Mouse (Mus musculus): ENCODE results near the gene Tmem115. TPM values are rescaled to one million over a fixed set of nuclear protein-coding genes. Genes with fewer than 3 reads are reported as not detected.

Gene Tmem115
- polyA plus RNA-seq, 1 experiment = 10.7 TPM

DNA sequence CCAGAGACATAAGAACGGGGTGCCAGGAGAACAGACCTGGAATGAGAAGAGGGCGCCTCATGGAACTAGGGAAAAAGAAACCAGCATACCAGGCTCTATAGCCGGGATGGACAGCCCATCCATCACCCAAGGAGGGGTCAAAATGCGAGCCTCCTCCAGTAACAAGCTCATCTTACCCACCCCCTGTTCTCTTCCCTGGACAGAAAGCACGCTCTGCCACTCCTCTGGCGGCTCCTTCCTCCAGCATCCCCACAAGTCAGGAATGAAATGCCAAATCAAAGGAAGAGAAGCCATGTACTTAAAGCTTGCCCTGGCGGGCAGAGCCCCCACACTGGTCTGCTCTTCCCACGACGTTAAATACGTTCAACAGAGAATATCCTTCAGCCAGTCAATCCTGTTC lies 7.3 kb downstream of the Tmem115 start:
- H3K27me3 ChIP-seq (ENCODE audit: control insufficient read depth, insufficient read depth, low read length, poor library complexity, severe bottlenecking) = no peaks in the 10 kb centered on the region
- no peaks in the 10 kb centered on the region for H3K9me3 ChIP-seq (replicated peaks; ENCODE audit: control insufficient read depth, insufficient read depth, low read length, poor library complexity, severe bottlenecking)
- H3K27ac ChIP-seq (ENCODE audit: insufficient read depth, low read length) = no peak overlapping the region
- no peaks in the 10 kb centered on the region for H3K4me1 ChIP-seq (ENCODE audit: control insufficient read depth, insufficient read depth, low read length)
- H3K9ac ChIP-seq (ENCODE audit: low read depth, poor library complexity, severe bottlenecking) = no peak overlapping the region
- TF ChIP-seq CTCF (IDR thresholded peaks at IDR 0.05; ENCODE audit: low read depth, low read length) (no peak), POLR2A (IDR thresholded peaks at IDR 0.05; ENCODE audit: insufficient read depth, low read length) (no peak), EP300 (IDR thresholded peaks at IDR 0.05; ENCODE audit: insufficient read depth, low read depth, low read length) (no peak)
- H3K4me3 ChIP-seq (ENCODE audit: low read depth, low read length) = peak overlapping the region; percentile 98
- H3K36me3 ChIP-seq (ENCODE audit: control insufficient read depth, insufficient read depth, low read length, poor library complexity, severe bottlenecking) = peaks cover 10% of the 10 kb centered on the region

DNA sequence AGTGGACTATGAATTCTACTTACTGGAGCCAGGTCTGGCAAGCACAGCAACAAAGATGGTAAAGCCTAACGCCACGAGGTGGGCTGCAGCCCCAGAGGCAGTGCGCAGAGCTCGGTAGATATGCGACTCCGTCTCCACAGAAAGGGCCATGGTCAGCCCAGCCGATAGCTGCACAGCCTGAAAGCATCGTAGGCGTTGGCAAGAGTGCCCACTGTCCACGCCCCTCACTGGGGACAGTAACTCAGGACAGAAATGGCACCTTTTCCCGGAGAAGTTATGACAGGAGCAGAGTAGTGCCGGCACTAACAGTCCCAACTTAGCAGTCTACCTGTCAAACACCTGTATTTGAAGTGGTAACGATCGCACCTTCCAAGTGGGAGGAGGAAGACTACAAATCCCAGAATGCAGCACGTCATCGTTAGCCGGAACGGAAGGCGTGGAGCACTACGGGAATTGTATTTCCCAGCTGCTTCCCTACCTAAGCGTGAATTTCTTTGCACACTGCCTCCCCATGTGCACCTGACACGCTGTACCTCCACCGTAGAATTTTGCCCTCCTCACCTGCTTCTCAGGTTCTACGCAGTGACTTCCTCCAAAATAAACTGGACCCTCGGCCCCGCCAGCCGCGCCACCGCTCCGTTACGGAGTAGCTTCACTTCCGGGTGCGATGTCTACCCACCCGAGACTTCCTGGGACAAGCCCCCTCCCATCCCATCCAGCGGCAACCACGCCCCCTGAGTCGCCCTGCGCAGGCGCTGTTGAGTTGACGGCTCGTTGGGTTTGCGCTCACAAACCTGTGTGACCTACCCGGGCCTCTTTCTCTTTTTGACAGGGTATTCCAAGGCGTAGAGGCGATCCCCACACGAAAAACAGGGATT lies 8.0 kb downstream of the Tmem115 start, which contains the start of the genes Cyb561d2 and Nprl2:
TSS of gene Cyb561d2 (minus strand) at position 720 of the 878 bp plus-strand sequence.
TSS of gene Nprl2 (plus strand) at position 753 of the 878 bp plus-strand sequence.
- TF ChIP-seq EP300 (IDR thresholded peaks at IDR 0.05; ENCODE audit: insufficient read depth, low read depth, low read length) (no peak), CTCF (IDR thresholded peaks at IDR 0.05; ENCODE audit: low read depth, low read length) (no peak), POLR2A (IDR thresholded peaks at IDR 0.05; ENCODE audit: insufficient read depth, low read length) (no peak)
- Histone ChIP-seq H3K4me1 (ENCODE audit: control insufficient read depth, insufficient read depth, low read length) (no peaks in the 10 kb centered on the region), H3K9ac (ENCODE audit: low read depth, poor library complexity, severe bottlenecking) (peak within 1 kb of the TSS; percentile 60), H3K4me3 (ENCODE audit: low read depth, low read length) (peak within 1 kb of the TSS; percentile 98), H3K27ac (ENCODE audit: insufficient read depth, low read length) (no peak within 1 kb of the TSS), H3K27me3 (ENCODE audit: control insufficient read depth, insufficient read depth, low read length, poor library complexity, severe bottlenecking) (no peaks in the 10 kb centered on the region), H3K36me3 (ENCODE audit: control insufficient read depth, insufficient read depth, low read length, poor library complexity, severe bottlenecking) (peaks cover 10% of the 10 kb centered on the region), H3K9me3 (replicated peaks; ENCODE audit: control insufficient read depth, insufficient read depth, low read length, poor library complexity, severe bottlenecking) (no peaks in the 10 kb centered on the region)

DNA sequence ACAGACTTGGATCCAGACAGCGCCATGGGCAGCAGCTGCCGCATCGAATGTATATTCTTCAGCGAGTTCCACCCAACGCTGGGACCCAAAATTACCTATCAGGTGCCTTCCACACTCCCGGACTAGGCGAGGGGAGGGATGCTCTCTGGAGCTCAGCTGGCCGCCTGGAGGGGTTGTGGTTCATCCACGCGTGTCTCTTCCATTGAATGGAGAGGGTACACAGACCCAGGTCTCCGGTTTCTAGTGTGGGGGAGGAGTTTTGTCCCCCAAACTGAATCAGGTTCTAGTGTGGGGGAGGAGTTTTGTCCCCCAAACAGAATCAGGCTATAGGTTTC lies 8.6 kb downstream of the Tmem115 start:
- Histone ChIP-seq H3K9ac (ENCODE audit: low read depth, poor library complexity, severe bottlenecking) (peak overlapping the region; percentile 60), H3K27me3 (ENCODE audit: control insufficient read depth, insufficient read depth, low read length, poor library complexity, severe bottlenecking) (no peaks in the 10 kb centered on the region), H3K4me1 (ENCODE audit: control insufficient read depth, insufficient read depth, low read length) (no peaks in the 10 kb centered on the region), H3K4me3 (ENCODE audit: low read depth, low read length) (peak overlapping the region; percentile 98), H3K36me3 (ENCODE audit: control insufficient read depth, insufficient read depth, low read length, poor library complexity, severe bottlenecking) (peaks cover 10% of the 10 kb centered on the region), H3K27ac (ENCODE audit: insufficient read depth, low read length) (no peak overlapping the region), H3K9me3 (replicated peaks; ENCODE audit: control insufficient read depth, insufficient read depth, low read length, poor library complexity, severe bottlenecking) (no peaks in the 10 kb centered on the region)
- TF ChIP-seq EP300 (IDR thresholded peaks at IDR 0.05; ENCODE audit: insufficient read depth, low read depth, low read length) (no peak), POLR2A (IDR thresholded peaks at IDR 0.05; ENCODE audit: insufficient read depth, low read length) (no peak), CTCF (IDR thresholded peaks at IDR 0.05; ENCODE audit: low read depth, low read length) (no peak)

DNA sequence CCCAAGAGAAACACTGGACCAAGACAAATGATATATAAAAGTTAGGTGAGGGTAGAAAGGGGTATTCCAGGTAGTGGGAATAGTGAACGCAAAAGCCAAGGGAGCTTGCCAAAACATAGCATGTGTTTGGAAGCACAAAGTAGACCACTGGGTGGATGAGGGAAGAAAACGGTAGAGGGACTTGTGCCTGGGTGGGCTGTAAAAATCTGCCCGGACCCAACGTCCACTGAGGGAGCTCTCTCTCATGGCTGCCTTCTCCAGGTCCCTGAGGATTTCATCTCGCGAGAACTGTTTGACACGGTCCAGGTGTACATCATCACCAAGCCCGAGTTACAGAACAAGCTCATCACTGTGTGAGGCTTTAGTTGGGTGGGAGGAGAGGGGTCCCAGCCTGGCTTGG lies 9.0 kb downstream of the Tmem115 start:
- Histone ChIP-seq H3K27me3 (ENCODE audit: control insufficient read depth, insufficient read depth, low read length, poor library complexity, severe bottlenecking) (no peaks in the 10 kb centered on the region), H3K4me1 (ENCODE audit: control insufficient read depth, insufficient read depth, low read length) (no peaks in the 10 kb centered on the region), H3K4me3 (ENCODE audit: low read depth, low read length) (peak overlapping the region; percentile 98), H3K36me3 (ENCODE audit: control insufficient read depth, insufficient read depth, low read length, poor library complexity, severe bottlenecking) (peaks cover 10% of the 10 kb centered on the region), H3K9ac (ENCODE audit: low read depth, poor library complexity, severe bottlenecking) (peak overlapping the region; percentile 60), H3K9me3 (replicated peaks; ENCODE audit: control insufficient read depth, insufficient read depth, low read length, poor library complexity, severe bottlenecking) (no peaks in the 10 kb centered on the region), H3K27ac (ENCODE audit: insufficient read depth, low read length) (no peak overlapping the region)
- TF ChIP-seq EP300 (IDR thresholded peaks at IDR 0.05; ENCODE audit: insufficient read depth, low read depth, low read length) (no peak), CTCF (IDR thresholded peaks at IDR 0.05; ENCODE audit: low read depth, low read length) (no peak)

DNA sequence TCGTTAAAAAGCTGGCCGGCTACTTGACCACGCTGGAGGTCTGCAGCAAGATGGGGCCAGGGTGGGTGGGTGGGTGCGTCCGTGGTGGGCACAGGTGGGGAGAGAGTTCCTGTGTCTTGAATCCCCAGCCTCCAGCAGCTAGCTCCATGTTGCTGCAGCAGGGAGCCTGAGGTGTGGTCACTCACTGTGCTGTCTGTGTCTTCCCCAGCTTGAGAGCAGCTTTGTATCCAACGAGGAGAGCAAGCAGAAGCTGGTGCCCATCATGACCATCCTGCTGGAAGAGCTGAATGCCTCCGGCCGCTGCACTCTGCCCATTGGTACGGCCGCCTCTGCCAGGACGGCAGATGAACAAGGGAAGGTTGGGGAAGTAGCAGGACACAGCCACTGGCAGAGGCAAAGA lies 9.6 kb downstream of the Tmem115 start:
- Histone ChIP-seq H3K4me3 (ENCODE audit: low read depth, low read length) (no peak overlapping the region), H3K4me1 (ENCODE audit: control insufficient read depth, insufficient read depth, low read length) (no peaks in the 10 kb centered on the region), H3K36me3 (ENCODE audit: control insufficient read depth, insufficient read depth, low read length, poor library complexity, severe bottlenecking) (peaks cover 6% of the 10 kb centered on the region; the same call in 1 of the 2 replicates), H3K9me3 (replicated peaks; ENCODE audit: control insufficient read depth, insufficient read depth, low read length, poor library complexity, severe bottlenecking) (no peaks in the 10 kb centered on the region), H3K27me3 (ENCODE audit: control insufficient read depth, insufficient read depth, low read length, poor library complexity, severe bottlenecking) (no peaks in the 10 kb centered on the region), H3K27ac (ENCODE audit: insufficient read depth, low read length) (no peak overlapping the region), H3K9ac (ENCODE audit: low read depth, poor library complexity, severe bottlenecking) (no peak overlapping the region)
- TF ChIP-seq POLR2A (IDR thresholded peaks at IDR 0.05; ENCODE audit: insufficient read depth, low read length) (no peak), CTCF (IDR thresholded peaks at IDR 0.05; ENCODE audit: low read depth, low read length) (no peak), EP300 (IDR thresholded peaks at IDR 0.05; ENCODE audit: insufficient read depth, low read depth, low read length) (no peak)

DNA sequence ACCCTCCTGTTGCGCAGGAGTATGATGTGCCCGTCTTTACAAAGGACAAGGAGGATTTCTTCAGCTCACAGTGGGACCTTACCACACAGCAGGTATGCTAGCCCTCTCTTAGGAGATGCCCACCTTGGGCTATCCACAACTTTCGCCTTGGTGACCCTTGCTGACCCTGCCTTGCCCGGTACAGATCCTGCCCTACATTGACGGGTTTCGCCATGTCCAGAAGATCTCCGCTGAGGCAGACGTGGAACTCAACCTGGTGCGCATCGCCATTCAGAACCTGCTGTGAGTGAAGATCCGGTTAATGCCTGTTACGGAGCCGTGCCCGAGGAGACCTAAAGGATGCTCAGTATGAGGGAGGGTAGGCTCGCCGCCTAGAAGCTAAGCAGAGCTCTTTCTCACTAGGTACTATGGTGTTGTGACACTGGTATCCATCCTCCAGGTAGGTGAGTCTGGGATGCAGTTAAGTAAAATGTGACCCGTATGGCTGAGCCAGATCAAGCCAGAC lies 10.5 kb downstream of the Tmem115 start:
- no peaks in the 10 kb centered on the region for H3K27me3 ChIP-seq (ENCODE audit: control insufficient read depth, insufficient read depth, low read length, poor library complexity, severe bottlenecking)
- no peaks in the 10 kb centered on the region for H3K36me3 ChIP-seq (ENCODE audit: control insufficient read depth, insufficient read depth, low read length, poor library complexity, severe bottlenecking)
- H3K4me3 ChIP-seq (ENCODE audit: low read depth, low read length) = no peak overlapping the region
- no peaks in the 10 kb centered on the region for H3K9me3 ChIP-seq (replicated peaks; ENCODE audit: control insufficient read depth, insufficient read depth, low read length, poor library complexity, severe bottlenecking)
- no peak overlapping the region for H3K27ac ChIP-seq (ENCODE audit: insufficient read depth, low read length)
- no peak overlapping the region for H3K9ac ChIP-seq (ENCODE audit: low read depth, poor library complexity, severe bottlenecking)
- TF ChIP-seq CTCF (IDR thresholded peaks at IDR 0.05; ENCODE audit: low read depth, low read length) (no peak), EP300 (IDR thresholded peaks at IDR 0.05; ENCODE audit: insufficient read depth, low read depth, low read length) (no peak), POLR2A (IDR thresholded peaks at IDR 0.05; ENCODE audit: insufficient read depth, low read length) (no peak)
- H3K4me1 ChIP-seq (ENCODE audit: control insufficient read depth, insufficient read depth, low read length) = no peaks in the 10 kb centered on the region
